Mouse (Mus musculus) CH12.LX (cell line): ENCODE data around the gene Celf2. TPM values are rescaled to one million over a fixed set of nuclear protein-coding genes. Genes with fewer than 3 reads are reported as not detected.
A peak's percentile ranks its signal among the peaks of the same experiment; 100 is the strongest.

Experiments
- DNase-seq: peaks from one replicate; pipeline ENCODE4 v3.0.0-alpha.2; 2013; ENCODE audit errors: extremely low read depth
- H3K27ac ChIP-seq: 2 replicates; pipeline ENCODE4 v1.5.1; 2012; ENCODE audit warnings: low read depth, mild to moderate bottlenecking, control low read depth, moderate library complexity; ENCODE audit not compliant: insufficient read depth
- H3K27me3 ChIP-seq: replicated peaks from 2 replicates; pipeline ENCODE3; 2012; ENCODE audit warnings: inconsistent platforms
- H3K36me3 ChIP-seq, 2 experiments: replicated peaks in 1 of 2; 2 replicates each; pipeline versions ENCODE3 to v1.6.1; 2012; ENCODE audit warnings: inconsistent platforms in 1 of 2, low read length in 1 of 2, mild to moderate bottlenecking in 1 of 2, mixed read lengths in 1 of 2, moderate library complexity in 1 of 2; ENCODE audit not compliant: control insufficient read depth in 1 of 2, insufficient read depth in 1 of 2
- H3K4me1 ChIP-seq, 2 experiments: 2 replicates each; pipeline ENCODE4 v1.6.1; 2012; ENCODE audit warnings: inconsistent platforms in 1 of 2, moderate library complexity in 1 of 2; ENCODE audit not compliant: insufficient read depth in 2 of 2, control insufficient read depth in 1 of 2
- H3K4me2 ChIP-seq: 2 replicates; pipeline ENCODE4 v1.6.1; 2012; ENCODE audit warnings: low read depth, mild to moderate bottlenecking, control low read depth; ENCODE audit not compliant: poor library complexity, insufficient read depth, severe bottlenecking
- H3K4me3 ChIP-seq, 3 experiments: fragments of 150-350 bp in 1 of 3; sonication (generic) in 1 of 3; replicated peaks in 1 of 3; 2 replicates each; pipeline versions ENCODE3 to v1.5.1; 2011 to 2012; ENCODE audit warnings: low read depth in 2 of 3, low read length in 2 of 3, mild to moderate bottlenecking in 2 of 3, moderate library complexity in 2 of 3, control low read depth in 1 of 3, improper control_type of control experiment in 1 of 3, inconsistent platforms in 1 of 3, mixed read lengths in 1 of 3; ENCODE audit not compliant: poor library complexity in 1 of 3
- H3K79me2 ChIP-seq: replicated peaks from 2 replicates; pipeline ENCODE4 v1.6.1; 2012; ENCODE audit warnings: mild to moderate bottlenecking, moderate library complexity; ENCODE audit not compliant: control insufficient read depth, poor library complexity, insufficient read depth, severe bottlenecking; ENCODE audit errors: extremely low read depth
- H3K9ac ChIP-seq: 2 replicates; pipeline ENCODE4 v1.6.1; 2012; ENCODE audit warnings: low read depth, mild to moderate bottlenecking, control low read depth, moderate library complexity; ENCODE audit not compliant: insufficient read depth
- H3K9me3 ChIP-seq: replicated peaks from 2 replicates; pipeline ENCODE3; 2012; ENCODE audit warnings: low read length, inconsistent platforms, mixed read lengths
- BHLHE40 ChIP-seq: IDR thresholded peaks from 2 replicates; pipeline ENCODE4 v1.6.1; 2011; ENCODE audit warnings: mild to moderate bottlenecking, low read depth, low read length, improper control_type of control experiment
- CHD1 ChIP-seq: IDR thresholded peaks from 2 replicates; pipeline ENCODE4 v1.6.1; 2012; ENCODE audit warnings: low read depth, low read length, improper control_type of control experiment, inconsistent platforms
- CHD2 ChIP-seq: IDR thresholded peaks from 2 replicates; pipeline ENCODE4 v1.6.1; 2011; ENCODE audit warnings: low read length, improper control_type of control experiment
- CTCF ChIP-seq, 2 experiments: IDR thresholded peaks in 1 of 2; conservative IDR thresholded peaks in 1 of 2; 2 replicates each; pipeline ENCODE4 v1.5.1; 2011 to 2012; ENCODE audit warnings: low read depth in 2 of 2, low read length in 2 of 2, improper control_type of control experiment in 1 of 2, inconsistent platforms in 1 of 2, mild to moderate bottlenecking in 1 of 2, moderate library complexity in 1 of 2
- E2F4 ChIP-seq: IDR thresholded peaks from 2 replicates; pipeline ENCODE4 v1.6.1; 2011; ENCODE audit warnings: low read depth, low read length, improper control_type of control experiment; ENCODE audit not compliant: insufficient replicate concordance
- ELF1 ChIP-seq: IDR thresholded peaks from 2 replicates; pipeline ENCODE4 v1.6.1; 2014; ENCODE audit warnings: low read depth, mild to moderate bottlenecking, inconsistent platforms, low read length, improper control_type of control experiment
- EP300 ChIP-seq: IDR thresholded peaks from 2 replicates; pipeline ENCODE4 v1.6.1; 2011; ENCODE audit warnings: low read length, improper control_type of control experiment
- ETS1 ChIP-seq: conservative IDR thresholded peaks from 2 replicates; pipeline ENCODE4 v1.6.1; 2012; ENCODE audit warnings: low read depth, mild to moderate bottlenecking, inconsistent platforms, low read length, improper control_type of control experiment, moderate library complexity
- GABPA ChIP-seq: IDR thresholded peaks from 2 replicates; pipeline ENCODE4 v1.6.1; 2012; ENCODE audit warnings: low read depth, low read length, improper control_type of control experiment, inconsistent platforms; ENCODE audit not compliant: insufficient replicate concordance
- HCFC1 ChIP-seq: IDR thresholded peaks from 2 replicates; pipeline ENCODE4 v1.6.1; 2012; ENCODE audit warnings: low read depth, mild to moderate bottlenecking, inconsistent platforms, low read length, improper control_type of control experiment
- IRF4 ChIP-seq: IDR thresholded peaks from 2 replicates; pipeline ENCODE4 v1.6.1; 2014; ENCODE audit warnings: low read depth, mild to moderate bottlenecking, inconsistent platforms, low read length, improper control_type of control experiment
- JUN ChIP-seq: IDR thresholded peaks from 2 replicates; pipeline ENCODE4 v1.6.1; 2011; ENCODE audit warnings: low read depth, mild to moderate bottlenecking, low read length, improper control_type of control experiment, moderate library complexity; ENCODE audit not compliant: insufficient read depth
- JUND ChIP-seq: conservative IDR thresholded peaks from 2 replicates; pipeline ENCODE4 v1.6.1; 2011; ENCODE audit warnings: low read depth, low read length, improper control_type of control experiment
- KAT2A ChIP-seq: IDR thresholded peaks from 2 replicates; pipeline ENCODE4 v1.6.1; 2012; ENCODE audit warnings: low read length, improper control_type of control experiment, inconsistent platforms; ENCODE audit not compliant: insufficient replicate concordance
- MAFK ChIP-seq: IDR thresholded peaks from 2 replicates; pipeline ENCODE4 v1.6.1; 2011; ENCODE audit warnings: low read length, improper control_type of control experiment; ENCODE audit not compliant: insufficient replicate concordance
- MAX ChIP-seq: IDR thresholded peaks from 2 replicates; pipeline ENCODE4 v1.6.1; 2011; ENCODE audit warnings: low read length, improper control_type of control experiment
- MAZ ChIP-seq: IDR thresholded peaks from 2 replicates; pipeline ENCODE4 v1.6.1; 2012; ENCODE audit warnings: low read depth, mild to moderate bottlenecking, inconsistent platforms, low read length, improper control_type of control experiment, moderate library complexity
- MEF2A ChIP-seq: IDR thresholded peaks from 2 replicates; pipeline ENCODE4 v1.6.1; 2014; ENCODE audit warnings: low read depth, mild to moderate bottlenecking, inconsistent platforms, low read length, improper control_type of control experiment, borderline replicate concordance
- MXI1 ChIP-seq: IDR thresholded peaks from 2 replicates; pipeline ENCODE4 v1.6.1; 2011; ENCODE audit warnings: mild to moderate bottlenecking, low read depth, low read length, improper control_type of control experiment
- MYC ChIP-seq: IDR thresholded peaks from 2 replicates; pipeline ENCODE4 v1.6.1; 2011; ENCODE audit warnings: low read depth, mild to moderate bottlenecking, improper control_type of control experiment, low read length
- NELFE ChIP-seq: IDR thresholded peaks from 2 replicates; pipeline ENCODE4 v1.6.1; 2011; ENCODE audit warnings: low read depth, low read length, improper control_type of control experiment
- NRF1 ChIP-seq: IDR thresholded peaks from 2 replicates; pipeline ENCODE4 v1.6.1; 2014; ENCODE audit warnings: low read depth, mild to moderate bottlenecking, inconsistent platforms, low read length, improper control_type of control experiment, moderate library complexity
- PAX5 ChIP-seq: IDR thresholded peaks from 2 replicates; pipeline ENCODE4 v1.6.1; 2012; ENCODE audit warnings: low read length, inconsistent platforms, mixed read lengths
- POLR2A ChIP-seq: IDR thresholded peaks from 2 replicates; pipeline ENCODE4 v1.6.1; 2011; ENCODE audit warnings: low read depth, mild to moderate bottlenecking, improper control_type of control experiment, low read length
- POLR2AphosphoS2 ChIP-seq: IDR thresholded peaks from 2 replicates; pipeline ENCODE4 v1.6.1; 2011; ENCODE audit warnings: low read depth, low read length, improper control_type of control experiment
- RAD21 ChIP-seq: IDR thresholded peaks from 2 replicates; pipeline ENCODE4 v1.6.1; 2011; ENCODE audit warnings: low read depth, mild to moderate bottlenecking, low read length, improper control_type of control experiment, moderate library complexity
- RCOR1 ChIP-seq: conservative IDR thresholded peaks from 2 replicates; pipeline ENCODE4 v1.6.1; 2012; ENCODE audit warnings: low read depth, mild to moderate bottlenecking, inconsistent platforms, low read length, improper control_type of control experiment
- SIN3A ChIP-seq: IDR thresholded peaks from 2 replicates; pipeline ENCODE4 v1.6.1; 2012; ENCODE audit warnings: low read length, improper control_type of control experiment, inconsistent platforms
- SMC3 ChIP-seq: IDR thresholded peaks from 2 replicates; pipeline ENCODE4 v1.6.1; 2011; ENCODE audit warnings: low read depth, low read length, improper control_type of control experiment
- TBP ChIP-seq: conservative IDR thresholded peaks from 2 replicates; pipeline ENCODE4 v1.6.1; 2011; ENCODE audit warnings: low read depth, low read length, improper control_type of control experiment
- TCF12 ChIP-seq: IDR thresholded peaks from 2 replicates; pipeline ENCODE4 v1.6.1; 2014; ENCODE audit warnings: low read depth, mild to moderate bottlenecking, inconsistent platforms, low read length, improper control_type of control experiment
- UBTF ChIP-seq: IDR thresholded peaks from 2 replicates; pipeline ENCODE4 v1.6.1; 2012; ENCODE audit warnings: low read depth, mild to moderate bottlenecking, inconsistent platforms, low read length, improper control_type of control experiment, moderate library complexity
- USF1 ChIP-seq: IDR thresholded peaks from 2 replicates; pipeline ENCODE4 v1.6.1; 2014; ENCODE audit warnings: low read depth, mild to moderate bottlenecking, inconsistent platforms, low read length, improper control_type of control experiment
- USF2 ChIP-seq: conservative IDR thresholded peaks from 2 replicates; pipeline ENCODE4 v1.6.1; 2011; ENCODE audit warnings: low read depth, low read length, improper control_type of control experiment
- ZC3H11A ChIP-seq: IDR thresholded peaks from 2 replicates; pipeline ENCODE4 v1.6.1; 2012; ENCODE audit warnings: low read depth, mild to moderate bottlenecking, inconsistent platforms, low read length, improper control_type of control experiment
- ZKSCAN1 ChIP-seq: IDR thresholded peaks from 2 replicates; pipeline ENCODE4 v1.6.1; 2012; ENCODE audit warnings: low read depth, inconsistent platforms, low read length, improper control_type of control experiment, borderline replicate concordance
- ZMIZ1 ChIP-seq: IDR thresholded peaks from 2 replicates; pipeline ENCODE4 v1.6.1; 2012; ENCODE audit warnings: low read depth, mild to moderate bottlenecking, inconsistent platforms, low read length, improper control_type of control experiment
- ZNF384 ChIP-seq: IDR thresholded peaks from 2 replicates; pipeline ENCODE4 v1.6.1; 2012; ENCODE audit warnings: low read depth, low read length, improper control_type of control experiment, inconsistent platforms
- dilution Hi-C: fragments of 300-500 bp; cut with MboI; formaldehyde crosslinking; loops from 2 replicates; pipeline ENCODE4 v1.14.3; 2020; ENCODE audit warnings: low sequenced_read_pairs; ENCODE audit not compliant: extremely low pct_unique_long_range_greater_than_20kb, extremely low pct_ligation_motif_present
- in situ Hi-C: fragments of 300-500 bp; cut with MboI; formaldehyde crosslinking; loops from 3 replicates; pipeline ENCODE4 v1.14.3; 2019; ENCODE audit warnings: low sequenced_read_pairs, low pct_ligation_motif_present, low pct_unique_long_range_greater_than_20kb, mixed read lengths
- polyA plus RNA-seq: library from polyadenylated mRNA; unstranded; fragments of >175 nt; gene quantifications from 2 replicates; pipeline ENCODE4 v1.2.1, GENCODE M21; 2012; ENCODE audit warnings: low read depth; ENCODE audit not compliant: insufficient read length
- total RNA-seq, 2 experiments: library from RNA; depleted of rRNA; stranded (reverse); fragments of 300-350 nt in 1 of 2; fragments of >200 nt in 1 of 2; gene quantifications; 2 replicates each; pipeline ENCODE4 v1.2.3; 2012 to 2014

Celf2 gene
- total and polyA plus RNA-seq, 3 experiments = 51.0 to 143 (median 103) TPM

GRCm38 (mm10) chr2:6705475-6705874, 803.9 kb downstream of the Celf2 start:
- TF ChIP-seq GABPA (no peak), UBTF (no peak), NRF1 (no peak), MYC (0 out of 2 replicates have a peak, but pooled peaks have one; percentile 33), ETS1 (no peak; the same call in 1 of the 2 replicates), SMC3 (no peak), SIN3A (peak; percentile 71), POLR2A (peak; percentile 14; the same call in 1 of the 2 replicates), CHD1 (peak; percentile 97), TCF12 (peak; percentile 43; the same call in 1 of the 2 replicates), KAT2A (no peak), JUN (no peak), MAFK (no peak), CHD2 (no peak; the same call in 1 of the 2 replicates), EP300 (no peak; the same call in 1 of the 2 replicates), ZKSCAN1 (no peak), E2F4 (0 out of 2 replicates have a peak, but pooled peaks have one; percentile 45), ZMIZ1 (no peak), POLR2AphosphoS2 (no peak), JUND (no peak), USF2 (no peak), MXI1 (peak; percentile 45; the same call in 1 of the 2 replicates), USF1 (no peak), TBP (no peak), CTCF (conservative IDR thresholded peaks at IDR 0.05 in 1 of 2, IDR thresholded peaks at IDR 0.05 in 1 of 2; ENCODE audit: low read depth in 2 of 2, low read length in 2 of 2) (no peak), ZC3H11A (no peak), NELFE (no peak), RCOR1 (no peak), MEF2A (no peak), MAX (no peak), PAX5 (no peak), MAZ (0 out of 2 replicates have a peak, but pooled peaks have one; percentile 29), RAD21 (no peak), HCFC1 (no peak; the same call in 1 of the 2 replicates), IRF4 (0 out of 2 replicates have a peak, but pooled peaks have one; percentile 10), ELF1 (peak; percentile 56), ZNF384 (no peak), BHLHE40 (0 out of 2 replicates have a peak, but pooled peaks have one; percentile 16)
- no peak for DNase-seq
- Histone ChIP-seq H3K4me1 (peaks cover 27 to 77% of the 10 kb centered on the region in 2 experiments), H3K79me2 (peaks cover 62% of the 10 kb centered on the region), H3K4me2 (peak overlapping the region; percentile 96), H3K36me3 (peaks cover 2 to 35% of the 10 kb centered on the region in 2 experiments), H3K27me3 (no peaks in the 10 kb centered on the region), H3K9me3 (no peaks in the 10 kb centered on the region), H3K27ac (peak overlapping the region; percentile 72), H3K9ac (peak overlapping the region; percentile 55), H3K4me3 (peak overlapping the region in 1 of 3 experiments; percentile 34)
- dilution Hi-C loops (no loop called here), in situ Hi-C loops (loop anchor here (25.0 kb wide), 1 partner anchor 268 kb away; no protein-coding TSS in a partner anchor)
